Mouse (Mus musculus) stomach, postnatal 0 days (tissue): ENCODE results near the gene Phlda3.

Experiments used
- CTCF ChIP-seq: IDR thresholded peaks from 2 replicates; pipeline ENCODE4 v1.5.1; 2016; ENCODE audit warnings: antibody characterized with exemption, low read depth, mild to moderate bottlenecking, moderate library complexity
- EP300 ChIP-seq: optimal IDR thresholded peaks from 2 replicates; pipeline ENCODE3; 2016; ENCODE audit warnings: antibody characterized with exemption

- TF ChIP-seq CTCF (no peak), EP300 (no peak)
These were observed 33.8 kb upstream of the Phlda3 start for GRCm38 (mm10) chr1:135731897-135732684.
